Mouse (Mus musculus): Measurements from ENCODE around the gene Strip1. TPM values are rescaled to one million over a fixed set of nuclear protein-coding genes. Genes with fewer than 3 reads are reported as not detected.

Strip1 gene
- polyA plus RNA-seq (2012; rRNA removed): 67.1 and 68.5 TPM in 2 replicates

GRCm38 (mm10) chr3:107631523-107631958, at the start of gene Strip1:
Gene Strip1 (minus strand): TSS chr3:107631694.

GRCm38 (mm10) chr3:107630682-107631522, 592 bp downstream of the Strip1 start, which contains the start of gene Gm10961:
Gene Gm10961 (plus strand): TSS chr3:107631322.

GRCm38 (mm10) chr3:107594662-107595263, 36.7 kb downstream of the Strip1 start, which contains the start of gene Alx3:
Gene Alx3 (plus strand): TSS chr3:107595031.

Other genes with a start within 250 kb of the Strip1 start
- gene Kcnc4, start 172.1 kb downstream of the Strip1 start, polyA plus RNA-seq (2012; rRNA removed): 0.91 and 0.97 TPM in 2 replicates
- 5.6 and 7.4 TPM in 2 replicates for gene Slc6a17, start 113.7 kb downstream of the Strip1 start, polyA plus RNA-seq (2012; rRNA removed)
- not detected in 2 replicates for gene Ubl4b, start 76.6 kb downstream of the Strip1 start, polyA plus RNA-seq (2012; rRNA removed)
- gene Alx3, start 36.7 kb downstream of the Strip1 start, polyA plus RNA-seq (2012; rRNA removed): 0.26 TPM in 1 of 2 replicates, not detected in the other
- not detected in 2 replicates for gene Gm10961, start 372 bp downstream of the Strip1 start, polyA plus RNA-seq (2012; rRNA removed)
- gene Ahcyl1, start 64.9 kb upstream of the Strip1 start, polyA plus RNA-seq (2012; rRNA removed): 57.1 and 61.5 TPM in 2 replicates
- 21.4 and 23.8 TPM in 2 replicates for gene Csf1, start 128.8 kb upstream of the Strip1 start, polyA plus RNA-seq (2012; rRNA removed)
- 0.50 and 0.61 TPM in 2 replicates for gene Eps8l3, start 245.5 kb upstream of the Strip1 start, polyA plus RNA-seq (2012; rRNA removed)

Measured in ovary, adult 2 months (tissue).